Mouse (Mus musculus): Measurements from ENCODE around the gene Rptor. TPM values are rescaled to one million over a fixed set of nuclear protein-coding genes. Genes with fewer than 3 reads are reported as not detected.

Gene Rptor
- polyA plus RNA-seq, 1 experiment from 2014 or later: 10.6 TPM

DNA sequence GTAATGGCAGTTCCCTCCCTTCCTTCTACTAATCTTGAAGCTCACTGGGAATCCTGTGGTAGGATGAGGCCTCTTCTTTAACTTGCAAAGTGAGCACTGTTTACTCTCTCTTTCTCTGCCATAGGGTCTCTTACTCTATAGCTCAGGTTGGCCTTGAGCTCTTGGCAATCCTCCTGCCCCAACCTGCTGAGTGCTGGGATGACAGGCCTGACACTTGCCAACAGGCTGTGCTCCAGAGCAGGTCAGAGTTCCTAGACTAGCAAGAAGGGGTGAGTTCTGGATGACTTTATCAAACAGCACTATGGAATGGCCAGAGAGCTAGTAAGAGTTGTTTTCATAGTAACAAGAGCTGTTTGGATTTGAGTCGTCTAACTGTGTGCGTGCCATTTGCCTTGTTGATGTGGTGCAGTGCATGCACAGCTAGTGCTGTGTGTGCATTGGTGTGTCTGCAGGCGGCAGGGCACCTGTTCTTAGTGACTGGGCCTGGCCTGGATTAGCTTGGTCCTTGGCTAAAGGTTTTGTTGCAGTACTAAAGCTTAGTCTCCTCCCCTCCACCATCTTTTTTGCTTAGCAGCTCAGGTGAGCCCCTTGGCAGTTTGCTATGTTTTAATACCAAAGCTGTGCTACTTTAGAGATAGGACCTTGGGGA, 28.6 kb downstream of the Rptor start:
- no peaks in the 10 kb centered on the region for H3K27me3 ChIP-seq
- H3K36me3 ChIP-seq: no peaks in the 10 kb centered on the region
- H3K4me1 ChIP-seq (replicated peaks): peaks cover 37% of the 10 kb centered on the region
- H3K4me2 ChIP-seq: no peak overlapping the region
- no peak overlapping the region for H3K9ac ChIP-seq
- WGBS: 73% methylated on average over 3 of the region's 3 CpGs
- H3K27ac ChIP-seq: no peak overlapping the region
- no peaks in the 10 kb centered on the region for H3K9me3 ChIP-seq
- H3K4me3 ChIP-seq: no peak overlapping the region
- ATAC-seq (ENCODE audit: low FRiP score): no peak

DNA sequence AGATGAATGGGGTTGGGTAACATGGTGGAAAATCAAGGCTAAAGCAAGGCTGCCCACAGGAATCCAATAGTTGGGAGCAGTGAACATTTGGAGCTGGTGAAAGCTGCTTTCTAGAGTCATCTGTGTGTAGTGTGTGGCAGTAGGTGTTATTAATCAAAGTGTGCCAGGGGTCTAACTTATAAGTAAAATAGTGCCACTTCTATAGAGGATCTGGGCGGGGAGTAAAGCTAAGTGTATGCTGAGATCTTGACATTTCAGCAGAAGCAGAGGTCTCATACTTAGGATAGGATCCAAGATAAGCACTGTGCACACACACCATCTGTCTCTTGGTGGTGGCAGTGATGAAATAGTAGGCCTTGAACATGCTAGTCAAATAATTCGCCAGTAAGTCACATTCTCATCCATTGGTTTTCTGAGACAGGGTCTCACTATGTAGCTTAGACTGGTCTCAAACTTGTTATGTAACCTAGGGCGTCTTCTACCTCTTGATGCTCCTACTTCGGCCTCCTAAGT, 33.7 kb downstream of the Rptor start:
- WGBS: 92% methylated on average over 4 of the region's 4 CpGs

GRCm38 (mm10) chr11:119637519-119637918, 34.8 kb downstream of the Rptor start:
- Histone ChIP-seq H3K4me2 (no peak overlapping the region), H3K27me3 (no peaks in the 10 kb centered on the region), H3K27ac (no peak overlapping the region), H3K9ac (no peak overlapping the region), H3K4me1 (replicated peaks) (peaks cover 44% of the 10 kb centered on the region), H3K9me3 (no peaks in the 10 kb centered on the region), H3K36me3 (no peaks in the 10 kb centered on the region), H3K4me3 (no peak overlapping the region)
- 81% methylated on average over 6 of the region's 6 CpGs for WGBS
- no peak for ATAC-seq (ENCODE audit: low FRiP score)

More for the DNA sequence above, 33.7 kb downstream of the Rptor start:
- Histone ChIP-seq H3K9ac (no peak overlapping the region), H3K9me3 (no peaks in the 10 kb centered on the region), H3K27me3 (no peaks in the 10 kb centered on the region), H3K4me3 (no peak overlapping the region), H3K4me2 (no peak overlapping the region), H3K4me1 (replicated peaks) (peaks cover 41% of the 10 kb centered on the region), H3K36me3 (no peaks in the 10 kb centered on the region), H3K27ac (no peak overlapping the region)
- ATAC-seq (ENCODE audit: low FRiP score): no peak

GRCm38 (mm10) chr11:119640491-119640890, 37.8 kb downstream of the Rptor start:
- Histone ChIP-seq H3K4me1 (replicated peaks) (peaks cover 56% of the 10 kb centered on the region), H3K27me3 (no peaks in the 10 kb centered on the region), H3K36me3 (no peaks in the 10 kb centered on the region), H3K27ac (peak overlapping the region; percentile 56), H3K9ac (0 out of 2 replicates have a peak overlapping the region, but pooled peaks have one; percentile 15), H3K9me3 (no peaks in the 10 kb centered on the region), H3K4me2 (no peak overlapping the region), H3K4me3 (no peak overlapping the region)
- WGBS: 59% methylated on average over 9 of the region's 9 CpGs
- ATAC-seq (ENCODE audit: low FRiP score): no peak

DNA sequence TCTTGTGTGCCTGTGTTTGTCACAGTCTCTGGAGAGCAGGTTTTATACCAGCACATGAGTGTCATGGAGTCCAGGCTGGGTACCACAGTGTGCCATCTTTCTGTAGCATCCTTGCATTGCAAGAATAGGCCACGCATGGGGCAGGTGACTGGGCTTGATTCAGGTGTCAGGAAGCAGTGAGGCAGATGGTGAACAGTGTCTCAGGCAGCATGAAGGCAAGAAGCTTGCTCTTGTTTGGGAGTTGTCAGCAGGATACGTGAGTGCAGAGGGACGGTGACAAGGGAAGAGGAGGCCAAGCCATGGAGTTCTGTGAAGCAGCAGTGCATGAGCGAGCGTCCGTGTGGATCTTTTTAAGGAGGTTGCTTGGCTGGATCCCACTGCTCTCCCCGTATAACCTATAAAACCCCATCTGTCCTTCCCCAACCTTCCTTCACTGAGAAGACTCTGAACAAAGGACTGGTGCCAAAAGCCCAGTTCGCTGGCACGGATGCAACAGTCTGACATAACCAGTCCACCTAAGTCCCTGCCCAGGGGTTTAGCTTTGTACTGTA, 39.2 kb downstream of the Rptor start:
- H3K27ac ChIP-seq: no peak overlapping the region
- H3K27me3 ChIP-seq: no peaks in the 10 kb centered on the region
- peaks cover 62% of the 10 kb centered on the region for H3K4me1 ChIP-seq (replicated peaks)
- WGBS: 87% methylated on average over 9 of the region's 9 CpGs
- no peak overlapping the region for H3K4me3 ChIP-seq
- H3K4me2 ChIP-seq: no peak overlapping the region
- no peaks in the 10 kb centered on the region for H3K9me3 ChIP-seq
- no peak for ATAC-seq (ENCODE audit: low FRiP score)
- H3K9ac ChIP-seq: no peak overlapping the region
- no peaks in the 10 kb centered on the region for H3K36me3 ChIP-seq

DNA sequence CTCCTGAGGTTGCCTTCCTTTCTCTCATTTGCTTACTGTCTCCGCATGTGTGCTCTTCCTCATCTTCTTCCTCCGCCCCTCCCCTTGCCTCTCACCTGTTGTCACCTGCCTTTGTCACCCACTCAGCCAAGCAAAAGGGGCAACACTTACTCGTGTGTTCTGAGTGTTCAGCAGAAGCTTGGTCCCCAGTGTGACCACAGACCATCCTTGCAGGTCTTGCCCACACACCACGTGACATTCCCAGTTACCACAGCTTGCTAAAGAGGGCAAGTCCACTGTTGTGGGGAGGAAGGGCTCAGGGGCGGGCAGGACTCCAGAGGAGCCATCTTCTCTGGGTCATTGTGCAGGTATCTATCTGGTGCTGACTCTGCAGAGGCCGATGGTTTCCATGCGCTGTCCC, 40.6 kb downstream of the Rptor start:
- no peak overlapping the region for H3K4me2 ChIP-seq
- no peak for ATAC-seq (ENCODE audit: low FRiP score)
- H3K9ac ChIP-seq: no peak overlapping the region
- H3K27ac ChIP-seq: no peak overlapping the region
- H3K27me3 ChIP-seq: no peaks in the 10 kb centered on the region
- H3K4me3 ChIP-seq: no peak overlapping the region
- WGBS: 88% methylated on average over 7 of the region's 7 CpGs
- H3K9me3 ChIP-seq: no peaks in the 10 kb centered on the region
- H3K4me1 ChIP-seq (replicated peaks): peaks cover 58% of the 10 kb centered on the region
- H3K36me3 ChIP-seq: no peaks in the 10 kb centered on the region

DNA sequence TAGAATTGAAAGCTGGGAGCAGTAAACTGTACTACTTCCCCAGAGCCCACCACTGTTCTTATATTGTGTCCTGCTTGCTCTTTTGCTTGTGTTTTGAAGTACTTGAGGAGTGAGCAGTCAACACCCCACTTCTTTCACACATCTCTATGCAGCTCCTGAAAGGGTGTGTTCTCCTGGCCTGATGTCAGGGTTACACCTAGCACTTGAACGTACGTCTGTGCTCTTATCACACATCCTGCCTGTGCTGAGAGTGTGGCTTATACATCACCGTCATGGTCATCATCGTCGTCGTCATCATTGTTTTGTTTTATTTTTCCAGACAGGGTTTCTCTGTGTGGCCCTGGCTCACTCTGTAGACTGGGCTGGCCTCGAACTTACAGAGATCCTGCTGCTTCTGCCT, 41.4 kb downstream of the Rptor start:
- H3K4me2 ChIP-seq: no peak overlapping the region
- no peaks in the 10 kb centered on the region for H3K36me3 ChIP-seq
- H3K4me1 ChIP-seq (replicated peaks): peaks cover 55% of the 10 kb centered on the region
- H3K27ac ChIP-seq: 0 out of 2 replicates have a peak overlapping the region, but pooled peaks have one; percentile 15
- no peaks in the 10 kb centered on the region for H3K9me3 ChIP-seq
- 74% methylated on average over 7 of the region's 7 CpGs for WGBS
- H3K9ac ChIP-seq: no peak overlapping the region
- no peaks in the 10 kb centered on the region for H3K27me3 ChIP-seq
- no peak for ATAC-seq (ENCODE audit: low FRiP score)
- no peak overlapping the region for H3K4me3 ChIP-seq

GRCm38 (mm10) chr11:119644612-119645379, 42.1 kb downstream of the Rptor start:
- Histone ChIP-seq H3K4me3 (no peak overlapping the region), H3K4me1 (replicated peaks) (peaks cover 61% of the 10 kb centered on the region), H3K27me3 (no peaks in the 10 kb centered on the region), H3K36me3 (no peaks in the 10 kb centered on the region), H3K9ac (no peak overlapping the region), H3K27ac (peak overlapping the region; percentile 50), H3K9me3 (no peaks in the 10 kb centered on the region), H3K4me2 (no peak overlapping the region)
- 26% methylated on average over 14 of the region's 14 CpGs for WGBS
- ATAC-seq (ENCODE audit: low FRiP score): 0 out of 2 replicates have a peak, but pooled peaks have one; percentile 39

DNA sequence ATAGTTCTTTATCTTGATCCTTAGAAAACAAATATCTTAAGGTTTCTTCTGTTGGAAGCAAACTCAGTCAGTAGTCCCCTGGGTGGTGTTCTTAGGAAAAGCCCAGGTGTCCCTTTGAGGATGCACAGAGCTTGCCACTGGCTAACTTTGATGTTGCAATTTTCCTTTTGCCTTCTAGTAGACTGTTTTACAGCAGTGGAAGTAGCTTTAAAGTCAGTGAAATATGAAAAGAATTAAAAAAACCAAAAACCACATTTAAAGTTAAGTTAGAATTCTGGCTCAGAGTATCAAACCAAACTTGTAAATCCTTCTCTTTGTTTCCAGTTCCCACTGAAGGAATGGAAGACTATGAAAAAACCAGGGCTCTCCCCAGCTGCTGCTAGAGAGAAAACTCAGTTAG, 47.8 kb downstream of the Rptor start:
- no peak overlapping the region for H3K4me3 ChIP-seq
- no peak for ATAC-seq (ENCODE audit: low FRiP score)

DNA sequence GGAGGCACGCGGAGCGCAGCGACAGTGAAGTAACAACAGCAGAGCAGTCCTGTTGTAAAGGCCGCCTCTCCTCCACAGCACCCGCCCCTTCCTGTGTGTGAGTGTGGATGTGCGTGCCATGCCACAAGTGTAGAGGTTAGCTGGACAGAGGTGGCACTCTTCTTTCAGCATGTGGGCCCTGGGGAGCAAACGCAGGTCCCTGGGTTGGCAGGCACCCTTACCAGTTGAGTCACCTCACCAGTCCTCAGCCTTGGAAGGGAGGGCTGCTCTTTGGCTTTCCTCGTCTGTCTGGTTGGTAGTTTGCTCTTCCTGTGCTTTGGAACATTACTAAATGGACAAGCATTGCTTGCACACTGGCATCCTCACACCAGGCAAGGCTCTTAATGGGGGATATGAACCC, 50.6 kb downstream of the Rptor start:
- Histone ChIP-seq H3K4me1 (replicated peaks) (peaks cover 10% of the 10 kb centered on the region; the same call in 1 of the 2 replicates), H3K9ac (no peak overlapping the region), H3K4me2 (no peak overlapping the region), H3K27me3 (no peaks in the 10 kb centered on the region), H3K4me3 (no peak overlapping the region), H3K27ac (no peak overlapping the region), H3K36me3 (no peaks in the 10 kb centered on the region), H3K9me3 (no peaks in the 10 kb centered on the region)
- WGBS: 91% methylated on average over 9 of the region's 9 CpGs
- no peak for ATAC-seq (ENCODE audit: low FRiP score)

More for the DNA sequence above, 47.8 kb downstream of the Rptor start:
- Histone ChIP-seq H3K27me3 (no peaks in the 10 kb centered on the region), H3K27ac (no peak overlapping the region), H3K4me2 (no peak overlapping the region), H3K9ac (no peak overlapping the region), H3K9me3 (no peaks in the 10 kb centered on the region), H3K36me3 (no peaks in the 10 kb centered on the region), H3K4me1 (replicated peaks) (peaks cover 16% of the 10 kb centered on the region)

DNA sequence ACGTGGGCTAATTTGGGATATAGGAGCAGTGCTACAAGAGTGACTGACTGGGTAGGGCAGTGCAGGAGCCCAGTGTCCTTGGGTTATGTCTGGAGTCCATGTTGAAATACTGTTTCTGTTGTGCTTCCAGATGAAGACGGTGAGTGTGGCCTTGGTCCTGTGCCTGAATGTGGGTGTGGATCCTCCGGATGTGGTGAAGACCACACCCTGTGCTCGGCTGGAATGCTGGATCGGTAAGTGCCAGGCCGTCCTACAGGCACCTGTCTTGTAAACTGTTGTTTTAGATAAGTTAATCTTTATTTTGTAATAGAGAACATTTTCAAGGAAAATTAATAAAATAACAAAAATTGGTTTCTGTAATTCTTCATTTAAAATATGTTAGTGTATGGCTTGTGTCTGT, 54.8 kb downstream of the Rptor start:
- 92% methylated on average over 6 of the region's 6 CpGs for WGBS
- H3K4me1 ChIP-seq (replicated peaks): no peaks in the 10 kb centered on the region
- H3K27ac ChIP-seq: no peak overlapping the region
- no peak overlapping the region for H3K9ac ChIP-seq
- H3K4me2 ChIP-seq: no peak overlapping the region
- no peak overlapping the region for H3K4me3 ChIP-seq
- no peaks in the 10 kb centered on the region for H3K36me3 ChIP-seq
- H3K9me3 ChIP-seq: no peaks in the 10 kb centered on the region
- H3K27me3 ChIP-seq: no peaks in the 10 kb centered on the region
- no peak for ATAC-seq (ENCODE audit: low FRiP score)

DNA sequence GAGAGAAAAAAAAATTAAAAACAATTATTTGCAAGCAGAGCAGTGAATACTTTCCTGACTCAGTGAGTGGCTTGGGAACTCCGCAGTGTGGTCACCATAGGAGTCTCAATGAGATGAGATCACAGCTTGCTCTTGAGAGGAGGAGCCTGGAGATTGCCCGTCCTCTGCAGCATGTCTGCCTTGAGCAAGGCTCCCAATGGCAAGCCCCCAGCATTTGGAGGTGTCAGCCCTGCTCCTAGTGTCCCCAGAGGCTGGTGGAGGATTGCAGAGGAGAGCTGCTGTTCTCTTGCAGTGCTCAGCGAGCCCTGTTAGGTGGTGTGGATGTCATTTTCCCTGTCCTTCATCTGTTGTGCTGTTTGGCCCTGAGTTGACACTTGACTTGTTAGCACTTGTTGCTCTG, 56.6 kb downstream of the Rptor start:
- H3K4me1 ChIP-seq (replicated peaks): peaks cover 16% of the 10 kb centered on the region
- no peaks in the 10 kb centered on the region for H3K36me3 ChIP-seq
- H3K9ac ChIP-seq: no peak overlapping the region
- H3K9me3 ChIP-seq: no peaks in the 10 kb centered on the region
- H3K4me3 ChIP-seq: no peak overlapping the region
- WGBS: 93% methylated on average over 3 of the region's 3 CpGs
- no peak overlapping the region for H3K27ac ChIP-seq
- H3K27me3 ChIP-seq: no peaks in the 10 kb centered on the region
- ATAC-seq (ENCODE audit: low FRiP score): no peak
- no peak overlapping the region for H3K4me2 ChIP-seq

Data from hindbrain, embryonic 13.5 days (tissue).